Mouse (Mus musculus) heart, embryonic 11.5 days (tissue): ENCODE measurements around the gene Ryr2. TPM values are rescaled to one million over a fixed set of nuclear protein-coding genes. Genes with fewer than 3 reads are reported as not detected.
A peak's percentile ranks its signal among the peaks of the same experiment; 100 is the strongest.
"Not testable (repeated sequence)": the region's sequence is repeated elsewhere in the genome, so short reads cannot be mapped to it uniquely, and the experiment has no call there.

Experiments used
- ATAC-seq: fragments of 200-750 bp; cut with Nextera tagmentation; replicated peaks from 2 replicates; pipeline ENCODE4 v1.8.0; 2017; ENCODE audit warnings: moderate library complexity; ENCODE audit not compliant: insufficient number of reproducible peaks, low FRiP score, low TSS enrichment
- H3K27ac ChIP-seq: fragments of 300-500 bp; sonication (generic); 2 replicates; pipeline ENCODE4 v1.5.1; 2014; ENCODE audit warnings: mild to moderate bottlenecking, low read depth, low read length
- H3K27me3 ChIP-seq: fragments of 300-500 bp; sonication (generic); 2 replicates; pipeline ENCODE4 v1.6.1; 2014; ENCODE audit warnings: mild to moderate bottlenecking, low read length, mixed read lengths; ENCODE audit not compliant: control insufficient read depth, insufficient read depth
- H3K36me3 ChIP-seq: fragments of 300-500 bp; sonication (generic); 2 replicates; pipeline ENCODE4 v1.6.1; 2014; ENCODE audit warnings: mild to moderate bottlenecking, low read length, moderate library complexity, mixed read lengths; ENCODE audit not compliant: control insufficient read depth, insufficient read depth
- H3K4me1 ChIP-seq: fragments of 300-500 bp; sonication (generic); 2 replicates; pipeline ENCODE4 v1.6.1; 2014; ENCODE audit warnings: low read length; ENCODE audit not compliant: control insufficient read depth, insufficient read depth
- H3K4me2 ChIP-seq: fragments of 300-500 bp; sonication (generic); 2 replicates; pipeline ENCODE4 v1.6.1; 2014; ENCODE audit warnings: mild to moderate bottlenecking, moderate library complexity
- H3K4me3 ChIP-seq: fragments of 300-500 bp; sonication (generic); 2 replicates; pipeline ENCODE4 v1.5.1; 2014; ENCODE audit warnings: low read depth, low read length
- H3K9ac ChIP-seq: fragments of 300-500 bp; sonication (generic); 2 replicates; pipeline ENCODE4 v1.6.1; 2014; ENCODE audit warnings: mild to moderate bottlenecking, low read depth, low read length, moderate library complexity
- H3K9me3 ChIP-seq: fragments of 300-500 bp; sonication (generic); replicated peaks from 2 replicates; pipeline ENCODE4 v1.6.1; 2016; ENCODE audit warnings: low read length; ENCODE audit not compliant: control insufficient read depth
- WGBS: fragments of 180-500 bp; shearing (Covaris S2); extraction: QIAGEN DNeasy Blood & Tissue Kit; methylation state at CpG from one replicate; pipeline ENCODE4 v1.1.7; 2014; ENCODE audit not compliant: insufficient replicate concordance; 5-methylcytosine and 5-hydroxymethylcytosine counted together
- polyA plus RNA-seq: library from polyadenylated mRNA; unstranded; fragments of >200 nt; fragmentation: Nextera tagmentation; extraction: Ambion mirVana; gene quantifications from 2 replicates; pipeline ENCODE4 v1.2.1, GENCODE M21; 2014

The Ryr2 gene
- polyA plus RNA-seq, 1 experiment from 2014 or later: 46.7 TPM

DNA sequence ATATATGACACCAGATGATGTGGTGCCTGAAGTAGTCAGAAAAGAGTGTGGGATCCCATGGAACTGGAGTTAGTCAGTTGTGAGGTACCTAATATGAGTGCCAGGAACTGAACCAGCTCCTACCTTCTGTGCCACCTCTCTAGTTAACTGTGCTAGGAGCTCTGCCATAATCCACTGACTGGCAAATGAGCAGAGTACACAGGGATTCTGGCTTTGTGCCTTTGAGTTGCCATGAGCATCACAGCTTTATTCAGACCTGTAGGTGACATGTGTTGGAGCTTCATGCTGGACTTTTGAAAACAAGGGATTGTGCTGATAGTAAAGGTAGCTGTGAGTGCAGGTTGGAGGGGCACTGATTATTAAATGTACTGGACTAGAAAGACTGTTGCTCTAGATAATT is 539.4 kb downstream of the Ryr2 start:
- Histone ChIP-seq H3K36me3 (peaks cover 2% of the 10 kb centered on the region; the same call in 1 of the 2 replicates), H3K4me3 (no peak overlapping the region), H3K4me2 (no peak overlapping the region), H3K9ac (no peak overlapping the region), H3K4me1 (no peaks in the 10 kb centered on the region), H3K9me3 (no peaks in the 10 kb centered on the region), H3K27ac (no peak overlapping the region), H3K27me3 (no peaks in the 10 kb centered on the region)
- no peak for ATAC-seq

DNA sequence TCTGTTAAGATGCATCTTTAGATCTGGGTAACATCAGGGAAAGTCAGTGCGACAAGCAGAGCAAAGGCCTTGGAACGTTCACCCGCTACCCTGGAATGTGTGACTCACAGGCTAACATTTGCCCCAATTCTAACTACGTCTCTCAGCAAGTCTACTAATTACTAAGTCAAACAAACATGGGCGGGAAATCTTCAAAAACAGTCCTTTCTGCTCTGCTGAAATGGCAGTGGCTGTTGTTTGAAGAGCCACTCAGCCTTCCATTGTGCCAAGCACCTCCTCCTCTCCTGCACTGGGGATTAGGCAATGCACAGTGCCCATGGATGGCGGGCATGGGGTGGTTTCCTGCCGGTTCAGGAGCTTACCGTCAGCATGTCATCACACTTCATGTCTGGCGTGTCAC is 540.3 kb downstream of the Ryr2 start:
- Histone ChIP-seq H3K9me3 (no peaks in the 10 kb centered on the region), H3K4me1 (no peaks in the 10 kb centered on the region), H3K27ac (no peak overlapping the region), H3K36me3 (peaks cover 2% of the 10 kb centered on the region; the same call in 1 of the 2 replicates), H3K27me3 (no peaks in the 10 kb centered on the region), H3K4me3 (no peak overlapping the region), H3K4me2 (no peak overlapping the region), H3K9ac (no peak overlapping the region)
- no peak for ATAC-seq
- 67% methylated on average over 9 of the region's 9 CpGs for WGBS

DNA sequence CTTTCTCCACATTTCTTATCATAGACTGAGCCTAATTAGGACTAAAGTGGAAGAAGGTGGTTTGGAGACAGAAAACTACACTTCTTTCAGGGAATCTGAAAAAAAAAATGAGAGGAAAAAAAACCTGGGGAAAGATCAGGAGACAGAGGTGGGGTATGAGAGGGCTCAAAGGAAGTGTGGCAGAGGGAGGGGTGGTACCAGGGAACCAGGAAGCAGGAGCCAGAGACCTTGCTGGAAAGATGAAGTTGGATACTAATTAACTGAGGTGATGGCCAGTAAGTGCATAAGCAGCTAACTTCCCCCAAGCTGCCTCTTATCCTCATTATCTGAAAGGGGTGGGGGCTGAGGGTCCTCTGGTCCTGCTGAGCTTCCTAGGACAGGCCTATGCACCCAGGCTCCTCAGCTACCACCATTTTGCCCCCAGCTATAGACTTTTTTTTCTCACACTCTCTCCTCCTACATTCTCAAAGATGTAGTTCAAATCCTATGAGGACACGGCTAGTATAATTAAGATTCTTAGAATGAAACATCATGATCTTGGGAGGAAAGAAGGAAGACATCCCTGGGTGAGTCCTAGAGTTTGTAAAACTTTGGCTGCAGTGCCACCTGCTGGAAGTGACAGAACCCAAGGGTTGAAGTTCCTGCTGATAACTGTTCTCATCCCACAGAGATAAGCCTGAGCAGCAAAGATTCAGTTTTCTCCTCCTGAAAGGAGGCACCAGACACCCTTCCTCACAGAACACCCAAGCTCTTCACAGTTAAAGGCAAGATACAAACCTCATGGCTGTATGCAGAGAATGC is 543.3 kb downstream of the Ryr2 start:
- Histone ChIP-seq H3K27me3 (no peaks in the 10 kb centered on the region), H3K4me3 (no peak overlapping the region), H3K36me3 (peaks cover 6% of the 10 kb centered on the region; the same call in 1 of the 2 replicates), H3K4me1 (no peaks in the 10 kb centered on the region), H3K4me2 (no peak overlapping the region), H3K9me3 (no peaks in the 10 kb centered on the region), H3K9ac (no peak overlapping the region), H3K27ac (no peak overlapping the region)
- no peak for ATAC-seq
- WGBS: 37% methylated on average over 1 of the region's 1 CpGs

DNA sequence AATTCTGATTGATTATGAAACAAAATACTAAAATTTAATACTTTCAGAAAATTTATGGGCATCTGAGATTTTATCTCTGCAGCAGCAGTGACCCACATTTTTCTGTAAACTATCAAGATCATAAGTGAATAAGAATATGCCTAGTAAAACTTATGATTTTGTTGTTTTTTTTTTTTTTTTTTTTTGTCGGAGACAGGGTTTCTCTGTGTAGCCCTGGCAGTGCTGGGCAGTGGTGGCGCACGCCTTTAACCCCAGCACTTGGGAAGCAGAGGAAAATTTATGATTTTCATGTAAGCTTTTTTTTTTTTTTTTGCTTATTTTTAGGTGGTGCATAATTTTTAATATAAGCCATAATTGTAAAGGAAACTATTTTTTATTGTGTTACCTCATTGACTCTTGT is 557.1 kb downstream of the Ryr2 start:
- H3K4me2 ChIP-seq: no peak overlapping the region
- H3K4me1 ChIP-seq: peaks cover 2% of the 10 kb centered on the region; the same call in 1 of the 2 replicates
- ATAC-seq: no peak
- no peaks in the 10 kb centered on the region for H3K36me3 ChIP-seq
- no peak overlapping the region for H3K27ac ChIP-seq
- no peaks in the 10 kb centered on the region for H3K9me3 ChIP-seq
- H3K9ac ChIP-seq: no peak overlapping the region
- 69% methylated on average over 3 of the region's 3 CpGs for WGBS
- no peak overlapping the region for H3K4me3 ChIP-seq
- H3K27me3 ChIP-seq: no peaks in the 10 kb centered on the region

DNA sequence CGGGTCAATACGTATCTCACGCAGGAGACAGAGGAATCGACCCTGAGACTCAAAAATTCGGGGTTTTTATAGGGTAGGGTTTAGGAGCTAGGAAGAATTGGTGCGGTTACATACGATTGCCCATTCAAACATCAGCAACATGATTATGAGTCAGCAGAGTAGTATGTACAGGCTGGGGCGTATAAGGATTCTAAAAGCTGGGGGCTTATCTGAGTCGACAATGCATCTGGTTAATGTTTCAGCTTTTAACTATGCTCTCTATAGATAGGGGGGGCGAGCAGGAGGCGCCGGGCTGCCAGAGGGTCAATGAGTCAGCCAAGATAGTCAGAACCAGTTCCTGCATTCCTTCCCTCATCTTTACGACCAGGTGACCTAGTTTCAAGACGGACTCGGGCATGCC is 557.6 kb downstream of the Ryr2 start:
- not testable (repeated sequence) for H3K4me2 ChIP-seq, H3K9me3 ChIP-seq, H3K4me3 ChIP-seq, H3K27me3 ChIP-seq, H3K36me3 ChIP-seq, H3K4me1 ChIP-seq, H3K9ac ChIP-seq
- WGBS: 39% methylated on average over 15 of the region's 15 CpGs
- 0 out of 2 replicates have a peak overlapping the region, but pooled peaks have one; percentile 15 for H3K27ac ChIP-seq
- ATAC-seq: 0 out of 2 replicates have a peak, but pooled peaks have one; percentile 20

DNA sequence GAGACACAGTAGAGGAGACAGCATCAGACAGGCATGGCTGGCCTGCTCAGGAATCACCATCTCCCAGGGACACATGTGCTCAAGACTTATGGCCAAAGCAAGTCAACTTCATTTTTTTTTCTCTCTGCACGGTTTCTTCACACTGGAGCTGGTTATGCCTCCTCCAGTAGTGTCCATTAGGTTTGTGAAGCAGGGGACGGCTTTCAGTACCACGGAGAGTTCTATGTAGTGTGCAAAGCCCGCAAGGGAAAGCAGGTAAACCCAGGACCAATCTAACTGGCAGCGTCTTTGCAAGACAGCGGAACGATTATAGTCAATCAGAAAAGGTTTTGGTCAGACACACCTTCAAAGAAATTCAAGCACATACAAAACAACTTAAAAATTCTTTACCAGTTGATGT is 560.9 kb downstream of the Ryr2 start:
- Histone ChIP-seq H3K9ac (no peak overlapping the region), H3K36me3 (no peaks in the 10 kb centered on the region), H3K4me1 (peaks cover 2% of the 10 kb centered on the region; the same call in 1 of the 2 replicates), H3K9me3 (no peaks in the 10 kb centered on the region), H3K4me3 (no peak overlapping the region), H3K4me2 (no peak overlapping the region), H3K27me3 (no peaks in the 10 kb centered on the region), H3K27ac (no peak overlapping the region)
- WGBS: 35% methylated on average over 7 of the region's 7 CpGs
- ATAC-seq: no peak

DNA sequence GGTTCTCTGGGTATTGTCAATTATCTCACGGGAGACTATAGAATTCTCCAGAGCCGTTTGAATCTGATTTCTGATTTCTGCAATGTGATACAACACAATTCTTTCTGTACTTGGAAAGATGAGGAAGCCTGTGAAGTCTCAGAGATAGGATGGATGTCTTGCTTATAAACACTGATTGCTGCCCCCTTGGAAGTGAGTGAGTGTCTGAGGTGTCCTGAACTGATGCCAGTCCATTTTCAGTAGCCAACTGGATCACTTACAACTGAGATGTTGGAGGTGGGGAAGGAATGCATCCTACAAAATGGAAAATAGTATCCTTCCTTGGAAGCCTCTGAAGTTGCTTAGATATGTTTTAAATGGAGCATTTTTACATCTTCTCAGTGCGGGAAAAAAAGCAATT is 564.2 kb downstream of the Ryr2 start:
- H3K36me3 ChIP-seq: no peaks in the 10 kb centered on the region
- no peaks in the 10 kb centered on the region for H3K9me3 ChIP-seq
- no peak for ATAC-seq
- H3K4me1 ChIP-seq: no peaks in the 10 kb centered on the region
- H3K9ac ChIP-seq: no peak overlapping the region
- WGBS: 75% methylated on average over 3 of the region's 3 CpGs
- no peak overlapping the region for H3K4me3 ChIP-seq
- no peaks in the 10 kb centered on the region for H3K27me3 ChIP-seq
- no peak overlapping the region for H3K27ac ChIP-seq
- no peak overlapping the region for H3K4me2 ChIP-seq

DNA sequence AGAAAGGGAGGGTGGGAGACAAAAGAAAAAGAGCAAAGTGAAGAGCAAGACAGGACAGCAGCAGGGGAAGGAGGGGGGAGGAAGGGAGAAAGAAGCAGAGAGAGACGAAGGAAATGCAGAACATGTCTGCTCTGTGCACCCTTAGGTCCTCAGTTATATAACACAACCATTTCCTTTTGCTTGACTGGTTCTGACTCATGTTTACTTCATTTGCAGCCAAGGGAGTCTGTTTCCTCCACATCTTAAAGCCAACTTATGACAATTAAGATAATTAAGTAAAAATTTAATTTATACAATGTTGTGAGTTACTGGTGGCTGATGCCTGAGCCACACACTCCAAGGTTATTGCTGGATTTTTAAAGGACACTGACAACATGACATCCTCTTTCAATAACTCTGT is 569.9 kb downstream of the Ryr2 start:
- no peak overlapping the region for H3K27ac ChIP-seq
- 76% methylated on average over 1 of the region's 1 CpGs for WGBS
- no peak overlapping the region for H3K4me3 ChIP-seq
- no peaks in the 10 kb centered on the region for H3K27me3 ChIP-seq
- no peaks in the 10 kb centered on the region for H3K36me3 ChIP-seq
- no peaks in the 10 kb centered on the region for H3K9me3 ChIP-seq
- no peak overlapping the region for H3K9ac ChIP-seq
- ATAC-seq: no peak
- no peak overlapping the region for H3K4me2 ChIP-seq
- no peaks in the 10 kb centered on the region for H3K4me1 ChIP-seq

DNA sequence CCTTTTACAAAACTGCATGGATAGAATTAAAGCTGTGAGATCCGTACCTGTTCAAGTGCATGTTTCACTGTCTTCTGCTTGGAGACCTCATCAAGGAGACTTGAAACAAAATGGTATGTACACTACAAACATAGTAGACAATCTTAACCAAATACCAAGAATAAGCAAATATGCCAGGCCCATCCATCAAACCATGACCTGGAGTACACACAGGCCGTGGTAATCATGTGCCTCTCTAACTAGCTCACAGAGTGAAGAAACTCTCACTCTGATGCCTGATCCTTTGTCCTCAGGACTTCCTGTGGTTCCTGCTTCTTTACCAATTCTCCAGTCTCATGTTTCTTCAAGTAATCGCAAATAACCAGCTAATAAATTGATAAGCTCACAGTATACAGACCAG is 570.9 kb downstream of the Ryr2 start:
- WGBS: 69% methylated on average over 3 of the region's 3 CpGs
- Histone ChIP-seq H3K36me3 (no peaks in the 10 kb centered on the region), H3K9ac (no peak overlapping the region), H3K4me1 (no peaks in the 10 kb centered on the region), H3K27ac (no peak overlapping the region), H3K27me3 (no peaks in the 10 kb centered on the region), H3K9me3 (no peaks in the 10 kb centered on the region), H3K4me3 (no peak overlapping the region), H3K4me2 (no peak overlapping the region)
- no peak for ATAC-seq
